Mouse (Mus musculus) cerebellum, postnatal 25 days (tissue): ENCODE measurements at regions not wholly inside any gene's neighbourhood (a gene's known extent, or its start where the extent isn't known, plus 50 kb on each side); places are given as distances from the start of the nearest gene placed in this dataset.
A peak's percentile ranks its signal among the peaks of the same experiment; 100 is the strongest.
"Not testable (repeated sequence)": the region's sequence is repeated elsewhere in the genome, so short reads cannot be mapped to it uniquely, and the experiment has no call there.

Experiments
- DNase-seq, 2 experiments: peaks; one replicate each; pipeline ENCODE4 v3.0.0; 2021; ENCODE audit warnings: mixed read lengths in 2 of 2

- no peak for DNase-seq
Measured at GRCm38 (mm10) chr3:40405095-40405948, 125.8 kb upstream of the Intu start.

GRCm38 (mm10) chr3:40405949-40406236 lies 125.2 kb upstream of the Intu start:
- no peak for DNase-seq

GRCm38 (mm10) chr3:40408921-40409488 lies 122.1 kb upstream of the Intu start:
- DNase-seq, result no peak

- DNase-seq, result no peak
Measured at GRCm38 (mm10) chr3:40410749-40411310, 120.3 kb upstream of the Intu start.

- DNase-seq, result not testable (repeated sequence)
Measured at GRCm38 (mm10) chr3:40425183-40425844, 105.8 kb upstream of the Intu start.

GRCm38 (mm10) chr3:40426070-40426469 lies 105.0 kb upstream of the Intu start:
- no peak for DNase-seq

- DNase-seq, result no peak
Measured at GRCm38 (mm10) chr3:40428021-40428420, 103.1 kb upstream of the Intu start.

- DNase-seq, result no peak
Measured at GRCm38 (mm10) chr3:40438251-40438650, 92.8 kb upstream of the Intu start.

GRCm38 (mm10) chr3:40441092-40442036 lies 89.7 kb upstream of the Intu start:
- no peak for DNase-seq

- DNase-seq, result peak; percentile 65 to 78
Measured at GRCm38 (mm10) chr3:40443788-40444595, 87.1 kb upstream of the Intu start.

GRCm38 (mm10) chr3:40452958-40453357 lies 78.1 kb upstream of the Intu start:
- DNase-seq, result no peak

- no peak for DNase-seq
Measured at GRCm38 (mm10) chr3:40453552-40453951, 77.5 kb upstream of the Intu start.

GRCm38 (mm10) chr3:40456070-40456469 lies 75.0 kb upstream of the Intu start:
- no peak for DNase-seq

- no peak for DNase-seq
Measured at GRCm38 (mm10) chr3:40458490-40458889, 72.6 kb upstream of the Intu start.

- DNase-seq, result no peak
Measured at GRCm38 (mm10) chr3:40463446-40463845, 67.6 kb upstream of the Intu start.

GRCm38 (mm10) chr3:40470101-40470500 lies 61.0 kb upstream of the Intu start:
- DNase-seq, result no peak

- no peak for DNase-seq
Measured at GRCm38 (mm10) chr3:40472766-40473165, 58.3 kb upstream of the Intu start.

GRCm38 (mm10) chr3:40480258-40480951 lies 50.7 kb upstream of the Intu start:
- DNase-seq, result no peak
